Mouse (Mus musculus) C2C12 (cell line): Measurements from ENCODE around the gene Nol4l. TPM values are rescaled to one million over a fixed set of nuclear protein-coding genes. Genes with fewer than 3 reads are reported as not detected.
A peak's percentile ranks its signal among the peaks of the same experiment; 100 is the strongest.

ENCODE experiments used
- H3K27me3 ChIP-seq: one replicate; pipeline ENCODE4 v1.6.1; 2011; ENCODE audit not compliant: control insufficient read depth, insufficient read depth, insufficient read length
- H3K36me3 ChIP-seq: one replicate; pipeline ENCODE4 v1.6.1; 2011; ENCODE audit not compliant: control insufficient read depth, insufficient read depth
- H3K4me3 ChIP-seq: one replicate; pipeline ENCODE4 v1.5.1; 2011; ENCODE audit warnings: mild to moderate bottlenecking, control low read depth; ENCODE audit not compliant: poor library complexity, insufficient read depth, severe bottlenecking
- H3K79me2 ChIP-seq: one replicate; pipeline ENCODE4 v1.6.1; 2011; ENCODE audit not compliant: control insufficient read depth, insufficient read depth
- H3K79me3 ChIP-seq: one replicate; pipeline ENCODE4 v1.6.1; 2011; ENCODE audit warnings: low read depth, control low read depth
- H3ac ChIP-seq: one replicate; pipeline ENCODE3; 2011; ENCODE audit warnings: low read depth; ENCODE audit not compliant: control insufficient read depth, insufficient read length
- CEBPB ChIP-seq: IDR thresholded peaks from one replicate; pipeline ENCODE4 v1.6.1; 2011; ENCODE audit warnings: low read depth, mild to moderate bottlenecking, control low read depth, moderate library complexity
- CTCF ChIP-seq: IDR thresholded peaks from one replicate; pipeline ENCODE4 v1.5.1; 2011; ENCODE audit not compliant: control insufficient read depth, insufficient read depth, insufficient read length
- FOSL1 ChIP-seq: IDR thresholded peaks from one replicate; pipeline ENCODE4 v1.8.0; 2011; ENCODE audit warnings: mild to moderate bottlenecking, low read length; ENCODE audit not compliant: poor library complexity, insufficient read depth, severe bottlenecking
- MAX ChIP-seq: IDR thresholded peaks from one replicate; pipeline ENCODE4 v1.6.1; 2011; ENCODE audit warnings: mild to moderate bottlenecking, control low read depth
- MYOD1 ChIP-seq: IDR thresholded peaks from one replicate; pipeline ENCODE4 v1.6.1; 2011; ENCODE audit warnings: low read depth; ENCODE audit not compliant: control insufficient read depth, insufficient read length
- MYOG ChIP-seq: IDR thresholded peaks from one replicate; pipeline ENCODE4 v1.6.1; 2011; ENCODE audit not compliant: control insufficient read depth, insufficient read length; ENCODE audit errors: extremely low read depth
- USF1 ChIP-seq: IDR thresholded peaks from one replicate; pipeline ENCODE4 v1.6.1; 2011; ENCODE audit warnings: low read depth, mild to moderate bottlenecking, control low read depth, moderate library complexity
- polyA plus RNA-seq: library from polyadenylated mRNA; unstranded; fragments of >200 nt; fragmentation: generic; extraction: Trizol; gene quantifications from one replicate; pipeline ENCODE4 v1.2.1, GENCODE M21; 2012; ENCODE audit warnings: missing spikeins

Nol4l gene
- polyA plus RNA-seq, 1 experiment, result 0.42 TPM

DNA sequence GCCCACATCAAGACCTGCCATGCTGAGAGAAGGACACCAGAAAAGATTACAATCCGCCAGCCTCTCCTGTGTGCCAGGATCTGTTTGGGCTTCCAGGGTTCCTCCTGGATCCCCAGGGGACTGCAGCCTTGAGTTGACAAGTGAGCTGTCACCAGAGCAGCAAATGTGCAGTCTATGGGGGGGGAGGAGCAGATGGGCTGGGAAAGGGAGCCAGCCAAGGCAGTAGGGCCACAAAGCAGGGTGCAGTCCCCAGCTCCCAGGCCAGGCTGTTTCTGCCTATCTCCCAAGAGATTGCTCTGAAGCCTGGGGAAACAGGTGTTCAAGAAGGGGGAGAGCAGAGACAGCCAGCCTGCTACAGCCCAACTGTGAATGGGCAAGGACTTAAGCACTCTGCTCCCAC lies 111.4 kb downstream of the Nol4l start:
- Histone ChIP-seq H3K36me3 (no peaks in the 10 kb centered on the region), H3K27me3 (no peaks in the 10 kb centered on the region), H3K4me3 (no peak overlapping the region), H3K79me2 (no peaks in the 10 kb centered on the region), H3K79me3 (no peaks in the 10 kb centered on the region), H3ac (no peak overlapping the region)
- TF ChIP-seq USF1 (no peak), FOSL1 (no peak), CEBPB (no peak), MYOG (no peak), MYOD1 (no peak), CTCF (no peak), MAX (no peak)

DNA sequence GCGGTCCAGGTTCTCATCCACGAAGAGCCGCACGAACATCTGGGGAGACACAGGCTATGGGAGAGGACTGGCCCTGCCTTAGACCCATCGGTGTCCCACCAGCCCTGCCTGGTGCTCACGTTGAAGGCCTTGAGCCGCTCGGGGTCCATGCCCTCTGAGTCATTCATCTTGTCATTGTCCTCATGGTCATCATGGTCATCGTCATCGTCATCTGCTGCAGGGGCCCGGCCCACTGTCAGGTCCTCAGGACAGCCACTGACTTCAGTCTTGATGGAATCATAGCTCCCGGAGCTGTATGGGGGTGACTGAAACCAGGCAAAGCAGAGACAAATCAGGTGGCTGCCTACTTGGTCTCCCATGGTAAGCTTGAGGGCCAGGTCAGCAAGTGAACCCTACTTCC lies 111.9 kb downstream of the Nol4l start:
- no peaks in the 10 kb centered on the region for H3K79me2 ChIP-seq
- H3K79me3 ChIP-seq, result no peaks in the 10 kb centered on the region
- TF ChIP-seq MYOG (no peak), USF1 (no peak), CTCF (no peak), MAX (no peak), FOSL1 (no peak), CEBPB (no peak), MYOD1 (no peak)
- H3K36me3 ChIP-seq, result no peaks in the 10 kb centered on the region
- H3ac ChIP-seq, result no peak overlapping the region
- H3K27me3 ChIP-seq, result no peaks in the 10 kb centered on the region
- H3K4me3 ChIP-seq, result no peak overlapping the region

DNA sequence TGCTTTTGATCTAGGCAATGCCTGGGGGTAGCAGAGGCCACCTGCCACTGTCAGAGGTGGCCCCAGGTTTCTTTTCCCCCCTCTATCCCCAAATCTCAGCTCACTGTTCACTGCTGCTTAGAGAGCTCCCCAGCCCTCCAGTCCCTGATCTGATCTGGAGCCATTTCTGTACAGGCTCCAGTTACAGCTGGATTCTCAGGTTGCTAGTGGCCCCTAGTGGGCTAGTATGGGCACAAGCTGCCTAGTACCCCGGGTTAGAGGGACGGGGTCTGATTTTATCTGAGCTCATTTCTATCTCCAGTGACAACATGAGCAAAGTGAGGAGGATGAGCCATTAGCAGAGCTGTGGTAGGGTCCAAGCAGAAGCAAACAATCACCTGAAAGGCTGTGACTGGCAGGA lies 115.2 kb downstream of the Nol4l start:
- Histone ChIP-seq H3K27me3 (no peaks in the 10 kb centered on the region), H3K79me2 (no peaks in the 10 kb centered on the region), H3K36me3 (no peaks in the 10 kb centered on the region), H3K79me3 (no peaks in the 10 kb centered on the region), H3K4me3 (no peak overlapping the region), H3ac (no peak overlapping the region)
- TF ChIP-seq USF1 (no peak), CTCF (peak; percentile 36)

DNA sequence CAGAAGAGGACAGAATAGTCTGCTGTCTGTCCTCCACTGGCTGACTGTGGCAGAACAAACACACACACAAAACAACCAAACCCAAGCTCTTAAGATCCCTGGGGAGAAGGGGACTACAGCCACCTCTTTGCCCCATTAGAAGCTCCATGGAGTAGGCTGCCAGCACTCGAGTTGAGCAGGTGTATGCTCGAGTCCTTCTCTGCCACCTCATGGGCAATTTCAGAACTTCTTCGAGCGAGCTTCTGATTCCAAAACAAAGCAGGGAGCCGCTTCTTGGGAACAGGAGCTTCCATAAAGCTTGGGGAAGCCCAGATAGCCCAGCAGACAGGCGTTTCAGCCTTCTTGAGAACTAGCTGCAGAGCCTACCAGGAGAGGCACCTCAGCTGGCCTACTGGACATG lies 117.2 kb downstream of the Nol4l start:
- TF ChIP-seq CTCF, result no peak
- no peak for TF ChIP-seq MYOD1
- no peak for TF ChIP-seq USF1
- no peak for TF ChIP-seq MAX
- TF ChIP-seq FOSL1, result no peak
- TF ChIP-seq CEBPB, result no peak
- TF ChIP-seq MYOG, result no peak
- H3K4me3 ChIP-seq, result no peak overlapping the region
- no peak overlapping the region for H3ac ChIP-seq
- H3K79me2 ChIP-seq, result no peaks in the 10 kb centered on the region
- H3K27me3 ChIP-seq, result no peaks in the 10 kb centered on the region
- no peaks in the 10 kb centered on the region for H3K79me3 ChIP-seq
- H3K36me3 ChIP-seq, result no peaks in the 10 kb centered on the region

DNA sequence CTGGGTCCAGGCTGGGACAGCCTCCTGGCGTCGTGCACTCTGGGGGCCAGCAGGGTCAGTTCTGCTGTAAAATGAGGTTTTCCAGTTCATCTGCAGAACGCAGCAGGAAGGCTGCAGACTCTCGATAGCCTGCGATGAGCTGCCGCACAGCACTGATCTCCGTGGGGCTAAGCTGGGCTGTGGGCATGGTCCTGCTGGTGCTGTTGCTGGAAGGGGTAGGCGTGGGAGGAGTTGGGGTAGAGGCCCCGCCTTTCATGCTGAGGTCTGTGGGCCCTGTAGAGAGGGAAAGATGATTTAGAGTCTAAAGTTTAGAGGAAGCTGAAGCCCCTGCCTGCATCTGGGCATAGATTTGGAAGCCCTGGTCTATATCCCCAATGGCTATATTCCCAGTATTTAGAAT lies 118.2 kb downstream of the Nol4l start:
- H3ac ChIP-seq, result no peak overlapping the region
- no peaks in the 10 kb centered on the region for H3K27me3 ChIP-seq
- no peaks in the 10 kb centered on the region for H3K79me3 ChIP-seq
- no peaks in the 10 kb centered on the region for H3K36me3 ChIP-seq
- no peaks in the 10 kb centered on the region for H3K79me2 ChIP-seq
- TF ChIP-seq FOSL1 (no peak), USF1 (no peak), CTCF (no peak), MYOG (no peak), MYOD1 (no peak), CEBPB (no peak), MAX (no peak)
- no peak overlapping the region for H3K4me3 ChIP-seq

DNA sequence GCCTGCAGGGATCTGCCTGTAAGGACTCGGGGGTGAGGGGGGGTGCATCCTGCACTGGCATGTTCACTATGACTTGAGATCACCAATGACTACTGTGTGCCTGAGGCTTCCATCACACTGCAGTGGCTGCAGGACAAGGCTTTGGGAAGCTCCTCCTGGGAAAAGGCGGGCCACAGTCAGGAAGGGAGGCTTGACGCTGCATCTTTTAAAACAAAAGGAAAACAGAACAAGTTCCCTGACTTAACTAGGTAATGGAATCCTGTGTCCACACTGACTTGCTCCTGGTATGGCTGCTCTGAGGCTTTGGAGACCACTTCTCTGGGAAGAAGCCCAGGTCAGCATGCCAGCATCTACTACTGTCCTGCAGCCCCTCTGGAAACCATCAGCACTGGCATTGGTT lies 120.8 kb downstream of the Nol4l start:
- Histone ChIP-seq H3ac (no peak overlapping the region), H3K79me3 (no peaks in the 10 kb centered on the region), H3K4me3 (no peak overlapping the region), H3K36me3 (no peaks in the 10 kb centered on the region), H3K27me3 (no peaks in the 10 kb centered on the region), H3K79me2 (no peaks in the 10 kb centered on the region)
- TF ChIP-seq CEBPB, result no peak
- TF ChIP-seq USF1, result no peak
- no peak for TF ChIP-seq FOSL1
